Mouse (Mus musculus): Measurements from ENCODE around the gene Dlgap4.

GRCm38 (mm10) chr2:156594987-156595490 is 18.5 kb upstream of the Dlgap4 start:
- TF ChIP-seq CTCF (IDR thresholded peaks at IDR 0.05; ENCODE audit: control insufficient read depth, insufficient read depth, insufficient read length) = no peak
- no peak for TF ChIP-seq MYOG (IDR thresholded peaks at IDR 0.05; ENCODE audit: control insufficient read depth, extremely low read depth, insufficient read length)
- TF ChIP-seq USF1 (IDR thresholded peaks at IDR 0.05; ENCODE audit: low read depth) = no peak
- no peak for TF ChIP-seq FOSL1 (IDR thresholded peaks at IDR 0.05; ENCODE audit: insufficient read depth, low read length, poor library complexity, severe bottlenecking)
